Mouse (Mus musculus): Measurements from ENCODE around the gene Ptdss2. TPM values are rescaled to one million over a fixed set of nuclear protein-coding genes. Genes with fewer than 3 reads are reported as not detected.
A peak's percentile ranks its signal among the peaks of the same experiment; 100 is the strongest.

Gene Ptdss2
- 51.9 and 56.5 TPM in 2 replicates for polyA plus RNA-seq (2015; fragmentation: Nextera tagmentation; extraction: Ambion mirVana)

- Histone ChIP-seq H3K4me1 (replicated peaks) (peaks cover 16% of the 10 kb centered on the region), H3K4me3 (peak within 1 kb of the TSS; percentile 74), H3K9me3 (replicated peaks) (no peaks in the 10 kb centered on the region), H3K27ac (peak within 1 kb of the TSS; percentile 95), H3K27me3 (peaks cover 4% of the 10 kb centered on the region), H3K36me3 (no peaks in the 10 kb centered on the region), H3K9ac (peak within 1 kb of the TSS; percentile 67), H3K4me2 (peak within 1 kb of the TSS; percentile 77)
- ATAC-seq (replicated peaks; ENCODE audit: insufficient number of reproducible peaks, insufficient read depth, low FRiP score, low read depth) = no peak
- 42% methylated on average over 14 of the region's 14 CpGs for WGBS
Measured at GRCm38 (mm10) chr7:141122245-141122644, at the start of gene Ptdss2. Ptdss2 (plus strand) TSS chr7:141122382.

GRCm38 (mm10) chr7:141073782-141074181 is 48.4 kb upstream of the Ptdss2 start:
- H3K4me1 ChIP-seq (replicated peaks) = peaks cover 15% of the 10 kb centered on the region
- H3K9me3 ChIP-seq (replicated peaks) = no peaks in the 10 kb centered on the region
- H3K4me2 ChIP-seq = no peak overlapping the region
- no peak overlapping the region for H3K9ac ChIP-seq
- no peaks in the 10 kb centered on the region for H3K36me3 ChIP-seq
- peaks cover 70% of the 10 kb centered on the region for H3K27me3 ChIP-seq
- no peak for ATAC-seq (replicated peaks; ENCODE audit: insufficient number of reproducible peaks, insufficient read depth, low FRiP score, low read depth)
- no peak overlapping the region for H3K4me3 ChIP-seq
- 77% methylated on average over 4 of the region's 4 CpGs for WGBS
- H3K27ac ChIP-seq = no peak overlapping the region

- no peak for ATAC-seq (replicated peaks; ENCODE audit: insufficient number of reproducible peaks, insufficient read depth, low FRiP score, low read depth)
- H3K9me3 ChIP-seq (replicated peaks) = no peaks in the 10 kb centered on the region
- no peaks in the 10 kb centered on the region for H3K4me1 ChIP-seq (replicated peaks)
- no peak within 1 kb of the TSS for H3K4me2 ChIP-seq
- peaks cover 64% of the 10 kb centered on the region for H3K27me3 ChIP-seq
- H3K9ac ChIP-seq = no peak within 1 kb of the TSS
- no peak within 1 kb of the TSS for H3K4me3 ChIP-seq
- no peak within 1 kb of the TSS for H3K27ac ChIP-seq
- WGBS = 85% methylated on average over 15 of the region's 15 CpGs
- no peaks in the 10 kb centered on the region for H3K36me3 ChIP-seq
Measured at GRCm38 (mm10) chr7:141077841-141078240, 44.3 kb upstream of the Ptdss2 start, which contains the start of gene Pkp3. Pkp3 (plus strand) TSS chr7:141078218.

- H3K27me3 ChIP-seq = peaks cover 56% of the 10 kb centered on the region
- no peak overlapping the region for H3K27ac ChIP-seq
- 79% methylated on average over 4 of the region's 4 CpGs for WGBS
- H3K4me1 ChIP-seq (replicated peaks) = no peaks in the 10 kb centered on the region
- no peak overlapping the region for H3K4me2 ChIP-seq
- H3K9me3 ChIP-seq (replicated peaks) = no peaks in the 10 kb centered on the region
- H3K4me3 ChIP-seq = no peak overlapping the region
- no peak overlapping the region for H3K9ac ChIP-seq
- H3K36me3 ChIP-seq = no peaks in the 10 kb centered on the region
- ATAC-seq (replicated peaks; ENCODE audit: insufficient number of reproducible peaks, insufficient read depth, low FRiP score, low read depth) = no peak
Measured at GRCm38 (mm10) chr7:141078876-141079275, 43.3 kb upstream of the Ptdss2 start.

- Histone ChIP-seq H3K9me3 (replicated peaks) (no peaks in the 10 kb centered on the region), H3K27ac (no peak overlapping the region), H3K4me1 (replicated peaks) (no peaks in the 10 kb centered on the region), H3K4me3 (peak overlapping the region; percentile 27; the same call in 1 of the 2 replicates), H3K4me2 (no peak overlapping the region), H3K36me3 (no peaks in the 10 kb centered on the region), H3K9ac (no peak overlapping the region), H3K27me3 (peaks cover 54% of the 10 kb centered on the region)
- WGBS = 27% methylated on average over 34 of the region's 34 CpGs
- no peak for ATAC-seq (replicated peaks; ENCODE audit: insufficient number of reproducible peaks, insufficient read depth, low FRiP score, low read depth)
Measured at GRCm38 (mm10) chr7:141079481-141080449, 42.4 kb upstream of the Ptdss2 start.

- H3K4me1 ChIP-seq (replicated peaks) = peaks cover 16% of the 10 kb centered on the region; the same call in 1 of the 2 replicates
- no peak overlapping the region for H3K4me3 ChIP-seq
- H3K36me3 ChIP-seq = no peaks in the 10 kb centered on the region
- no peak for ATAC-seq (replicated peaks; ENCODE audit: insufficient number of reproducible peaks, insufficient read depth, low FRiP score, low read depth)
- peak overlapping the region; percentile 34; the same call in 1 of the 2 replicates for H3K4me2 ChIP-seq
- H3K9me3 ChIP-seq (replicated peaks) = no peaks in the 10 kb centered on the region
- no peak overlapping the region for H3K9ac ChIP-seq
- 17% methylated on average over 8 of the region's 8 CpGs for WGBS
- peaks cover 51% of the 10 kb centered on the region for H3K27me3 ChIP-seq
- H3K27ac ChIP-seq = no peak overlapping the region
Measured at GRCm38 (mm10) chr7:141087894-141088293, 34.3 kb upstream of the Ptdss2 start.

GRCm38 (mm10) chr7:141088473-141088872 is 33.7 kb upstream of the Ptdss2 start:
- WGBS = 4% methylated on average over 18 of the region's 18 CpGs
- Histone ChIP-seq H3K4me2 (peak overlapping the region; percentile 34), H3K9me3 (replicated peaks) (no peaks in the 10 kb centered on the region), H3K4me3 (peak overlapping the region; percentile 6; the same call in 1 of the 2 replicates), H3K9ac (no peak overlapping the region), H3K36me3 (no peaks in the 10 kb centered on the region), H3K4me1 (replicated peaks) (peaks cover 16% of the 10 kb centered on the region; the same call in 1 of the 2 replicates), H3K27ac (no peak overlapping the region), H3K27me3 (peaks cover 51% of the 10 kb centered on the region)
- ATAC-seq (replicated peaks; ENCODE audit: insufficient number of reproducible peaks, insufficient read depth, low FRiP score, low read depth) = no peak

GRCm38 (mm10) chr7:141090228-141090627 is 32.0 kb upstream of the Ptdss2 start:
- Histone ChIP-seq H3K4me1 (replicated peaks) (peaks cover 16% of the 10 kb centered on the region; the same call in 1 of the 2 replicates), H3K4me2 (no peak overlapping the region), H3K9ac (no peak overlapping the region), H3K4me3 (no peak overlapping the region), H3K36me3 (no peaks in the 10 kb centered on the region), H3K27me3 (peaks cover 51% of the 10 kb centered on the region), H3K27ac (no peak overlapping the region), H3K9me3 (replicated peaks) (no peaks in the 10 kb centered on the region)
- 62% methylated on average over 8 of the region's 8 CpGs for WGBS
- ATAC-seq (replicated peaks; ENCODE audit: insufficient number of reproducible peaks, insufficient read depth, low FRiP score, low read depth) = no peak

- ATAC-seq (replicated peaks; ENCODE audit: insufficient number of reproducible peaks, insufficient read depth, low FRiP score, low read depth) = peak; percentile 75
- peaks cover 16% of the 10 kb centered on the region; the same call in 1 of the 2 replicates for H3K4me1 ChIP-seq (replicated peaks)
- no peaks in the 10 kb centered on the region for H3K36me3 ChIP-seq
- peak overlapping the region; percentile 34 for H3K4me3 ChIP-seq
- peak overlapping the region; percentile 9; the same call in 1 of the 2 replicates for H3K9ac ChIP-seq
- H3K27me3 ChIP-seq = peaks cover 48% of the 10 kb centered on the region
- H3K4me2 ChIP-seq = peak overlapping the region; percentile 60
- no peaks in the 10 kb centered on the region for H3K9me3 ChIP-seq (replicated peaks)
- H3K27ac ChIP-seq = no peak overlapping the region
- 6% methylated on average over 37 of the region's 37 CpGs for WGBS
Measured at GRCm38 (mm10) chr7:141092051-141092735, 30.0 kb upstream of the Ptdss2 start.

GRCm38 (mm10) chr7:141093950-141094349 is 28.2 kb upstream of the Ptdss2 start:
- no peak overlapping the region for H3K4me2 ChIP-seq
- no peak overlapping the region for H3K4me3 ChIP-seq
- whole genome bisulfite sequencing = 72% methylated on average over 6 of the region's 6 CpGs
- H3K27ac ChIP-seq = no peak overlapping the region
- peaks cover 10% of the 10 kb centered on the region; the same call in 1 of the 2 replicates for H3K4me1 ChIP-seq (replicated peaks)
- no peak overlapping the region for H3K9ac ChIP-seq
- H3K36me3 ChIP-seq = no peaks in the 10 kb centered on the region
- peaks cover 40% of the 10 kb centered on the region for H3K27me3 ChIP-seq
- H3K9me3 ChIP-seq (replicated peaks) = no peaks in the 10 kb centered on the region
- ATAC-seq (replicated peaks; ENCODE audit: insufficient number of reproducible peaks, insufficient read depth, low FRiP score, low read depth) = no peak
